Mouse (Mus musculus) spleen, postnatal 10 days (tissue): ENCODE data around the gene Adcy3.

Experiments used
- DNase-seq, 2 experiments: peaks; one replicate each; pipeline ENCODE4 v3.0.0; 2021 to 2022; ENCODE audit warnings: low spot score in 2 of 2

Gene Adcy3

DNA sequence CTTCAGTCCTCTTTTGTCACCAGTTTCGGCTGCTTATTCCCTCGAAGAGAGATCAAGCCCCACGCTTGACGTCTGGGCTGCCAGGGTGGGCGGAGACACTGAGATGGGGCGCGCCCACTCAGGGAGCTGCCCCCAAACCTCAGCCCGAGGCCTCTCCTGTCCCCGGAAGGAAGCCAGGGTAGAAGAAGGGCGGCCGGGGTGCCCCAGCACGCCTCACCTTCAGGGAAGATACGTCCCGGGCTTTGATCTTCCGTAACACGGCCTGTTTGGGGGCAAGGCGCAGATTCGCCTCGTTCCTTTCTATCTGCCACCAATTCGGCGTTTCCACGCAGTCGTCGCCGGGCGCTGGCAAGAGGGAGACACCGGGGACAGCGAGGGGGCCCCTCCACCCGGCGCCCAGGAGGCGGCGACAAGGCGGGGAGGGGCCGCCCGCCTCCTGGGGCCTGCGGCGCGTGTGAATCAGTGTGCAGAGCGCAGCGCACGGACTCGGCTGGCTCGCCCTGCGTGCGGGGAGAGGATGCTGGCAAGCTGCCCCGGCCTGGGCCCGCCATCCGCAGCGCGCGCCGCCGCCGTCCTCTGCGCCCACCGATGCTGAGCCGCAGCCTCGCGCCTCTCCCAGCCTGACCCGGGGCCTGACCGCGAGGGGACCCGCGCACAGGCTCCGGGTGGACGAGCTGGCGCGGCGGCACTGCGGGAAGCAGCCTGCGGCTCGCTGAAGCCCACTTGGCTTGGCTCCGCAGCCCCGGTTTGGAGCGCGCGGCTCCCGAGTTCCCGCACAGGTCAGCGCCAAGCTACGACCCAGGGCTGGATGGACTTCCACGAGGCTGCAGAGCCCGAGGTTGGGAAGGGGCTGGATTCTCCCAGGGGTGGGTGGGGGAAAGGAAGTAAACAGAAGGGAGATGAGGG lies at the start of gene Adcy3:
TSS of gene Adcy3 (plus strand) at position 163 of the 906 bp plus-strand sequence.
- DNase-seq: peak; percentile 28 to 59

DNA sequence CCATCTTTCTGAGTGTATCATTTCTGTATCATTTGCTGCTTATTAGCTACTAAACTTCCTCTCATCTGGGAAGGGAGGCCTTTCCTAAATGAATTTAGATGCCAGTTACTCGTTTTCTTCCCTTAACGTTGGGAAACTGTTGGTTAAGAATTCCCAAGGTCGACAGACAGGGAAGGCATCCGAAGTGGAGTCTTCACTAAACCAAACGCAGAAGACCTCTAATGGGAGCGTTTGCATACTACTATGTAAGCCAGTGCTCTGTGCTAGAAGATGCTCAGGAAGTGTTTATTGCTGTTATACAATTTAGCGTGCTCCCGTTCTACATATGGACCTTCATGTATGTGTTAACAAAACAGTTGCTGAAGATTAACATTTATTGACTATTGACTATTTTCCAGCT lies 49.5 kb upstream of the Adcy3 start:
- no peak for DNase-seq

DNA sequence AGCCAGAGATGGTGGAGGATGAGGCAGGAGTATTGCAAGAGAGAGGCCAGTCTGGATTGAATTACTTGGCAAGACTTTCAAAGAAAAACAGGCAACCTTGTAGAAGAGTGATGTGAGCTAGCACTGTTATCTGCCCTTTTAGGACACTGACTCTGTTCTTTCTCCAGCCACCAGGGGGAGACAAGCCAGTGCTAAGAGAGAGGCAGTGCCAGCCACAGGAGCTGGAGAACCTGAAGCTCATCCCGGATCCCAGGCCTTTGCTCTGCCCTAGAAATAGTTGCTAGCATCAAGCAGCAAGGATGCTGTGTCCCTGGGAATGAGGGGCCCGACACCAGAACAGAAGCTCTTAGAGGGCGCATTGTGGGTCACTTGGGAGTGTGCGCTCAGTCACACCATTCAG lies 25.5 kb upstream of the Adcy3 start:
- peak; percentile 38 to 73 for DNase-seq

DNA sequence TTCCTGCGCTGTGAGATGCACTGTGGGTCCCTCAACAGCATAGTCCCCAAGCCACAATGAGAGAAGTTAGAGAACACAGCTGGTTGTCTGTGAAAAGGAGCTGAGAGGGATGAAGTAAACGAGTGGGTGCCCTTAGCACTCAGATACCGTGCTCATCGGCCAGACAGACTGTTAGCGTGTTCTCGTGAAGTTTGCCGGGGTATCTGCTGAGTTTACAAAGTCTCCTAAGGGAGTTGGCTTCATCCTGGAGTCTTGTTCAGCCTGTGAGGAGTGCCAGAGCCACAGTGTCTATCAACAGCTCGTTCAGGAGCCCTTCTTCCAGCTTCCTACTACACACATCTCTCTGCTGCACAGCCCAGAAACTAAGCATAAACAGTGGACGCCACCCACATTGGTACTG lies 16.8 kb upstream of the Adcy3 start:
- no peak for DNase-seq

DNA sequence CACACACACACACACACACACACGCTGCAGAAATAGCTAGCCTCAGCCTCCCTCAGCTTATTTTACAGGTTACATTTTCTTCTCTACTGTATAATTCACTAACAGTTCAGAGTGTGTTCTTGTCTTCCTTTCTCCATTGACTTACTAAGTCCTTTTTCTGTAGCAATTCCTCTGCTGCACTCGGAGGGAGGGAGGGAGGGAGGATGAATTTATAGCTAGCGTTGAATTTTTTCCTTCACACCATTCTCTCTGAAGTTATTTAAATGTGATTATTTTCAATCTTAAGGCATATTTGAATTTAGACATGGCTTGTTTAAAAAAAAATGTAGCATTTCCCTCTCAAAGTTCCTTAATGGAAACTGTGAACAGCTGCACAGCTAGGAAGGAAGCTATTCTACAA lies 15.8 kb upstream of the Adcy3 start:
- DNase-seq: no peak

DNA sequence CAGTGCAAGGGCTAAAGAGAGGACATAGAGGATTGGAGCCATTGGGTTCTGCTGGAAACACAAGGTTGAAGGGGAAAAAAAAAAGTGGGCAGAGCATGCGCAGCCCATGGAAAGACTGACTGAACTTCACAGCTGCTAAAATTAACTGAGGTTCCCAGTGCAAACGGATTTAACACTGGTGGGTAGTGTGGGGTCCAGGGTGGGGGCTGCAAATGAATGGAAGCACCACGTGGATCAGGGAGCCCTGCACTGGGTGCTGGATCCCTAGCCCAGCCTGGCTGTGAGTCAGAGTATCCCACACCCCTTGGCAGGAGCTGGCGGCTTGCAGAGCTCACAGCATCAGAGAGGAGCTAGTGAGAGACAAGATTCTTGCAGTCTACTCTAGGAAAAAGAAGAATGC lies 15.3 kb upstream of the Adcy3 start:
- no peak for DNase-seq

DNA sequence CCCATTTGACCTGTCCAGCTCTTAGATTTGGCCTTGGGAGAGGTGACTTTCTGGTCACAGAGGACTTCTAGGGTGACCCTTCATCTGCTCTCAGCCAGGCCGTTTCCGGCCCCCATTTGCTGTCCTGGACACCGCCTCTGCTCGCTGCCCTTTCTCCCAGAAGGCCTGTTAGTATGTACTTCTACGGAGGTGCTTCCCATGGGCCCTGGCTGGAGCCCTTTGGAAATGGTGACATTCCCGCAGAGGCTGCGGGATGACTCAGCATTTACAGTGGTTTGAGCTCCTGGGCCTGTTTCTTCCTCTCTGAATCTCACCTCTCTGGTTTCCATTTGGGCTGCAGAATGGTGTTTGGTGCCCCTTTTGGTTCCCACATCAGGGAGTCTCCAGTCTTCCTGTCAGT lies 5.6 kb upstream of the Adcy3 start:
- no peak for DNase-seq

DNA sequence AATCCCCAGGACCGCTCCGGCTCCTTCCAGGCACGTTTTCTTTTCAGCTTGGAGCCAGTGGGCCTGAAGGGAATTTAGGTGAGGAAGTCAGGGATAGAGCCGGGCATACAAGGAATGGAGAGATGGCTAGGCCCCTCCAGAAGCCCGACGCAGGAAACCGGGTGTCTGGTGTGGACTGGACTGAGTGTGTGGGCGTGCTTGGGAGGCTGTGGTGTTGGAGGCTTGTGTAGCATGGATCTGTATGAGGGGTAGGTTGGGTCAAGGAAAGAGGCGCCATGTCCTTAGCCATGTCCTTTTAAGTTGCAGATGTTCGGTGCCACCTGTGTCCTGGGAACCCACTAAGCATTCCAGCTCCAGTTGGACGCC lies 927 bp downstream of the Adcy3 start:
- no peak for DNase-seq

DNA sequence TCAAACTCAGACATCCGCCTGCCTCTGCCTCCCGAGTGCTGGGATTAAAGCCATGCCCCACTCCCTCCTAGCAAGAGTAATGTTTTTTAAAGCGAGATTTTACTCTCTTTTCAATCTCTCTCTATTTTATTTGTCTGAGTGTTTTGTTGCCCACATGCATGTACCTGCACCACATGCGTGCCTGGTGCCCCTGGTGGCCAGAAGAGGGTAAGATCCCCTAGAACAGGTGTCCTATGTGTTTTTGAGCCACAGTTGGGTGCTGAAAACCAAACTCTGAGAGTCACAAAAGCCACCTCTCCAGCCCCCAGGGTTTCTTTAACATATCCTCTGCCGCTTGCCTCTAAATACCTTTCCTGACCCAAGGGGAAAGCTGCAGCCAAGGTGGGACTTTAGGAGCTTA lies 10.3 kb downstream of the Adcy3 start:
- DNase-seq: no peak

DNA sequence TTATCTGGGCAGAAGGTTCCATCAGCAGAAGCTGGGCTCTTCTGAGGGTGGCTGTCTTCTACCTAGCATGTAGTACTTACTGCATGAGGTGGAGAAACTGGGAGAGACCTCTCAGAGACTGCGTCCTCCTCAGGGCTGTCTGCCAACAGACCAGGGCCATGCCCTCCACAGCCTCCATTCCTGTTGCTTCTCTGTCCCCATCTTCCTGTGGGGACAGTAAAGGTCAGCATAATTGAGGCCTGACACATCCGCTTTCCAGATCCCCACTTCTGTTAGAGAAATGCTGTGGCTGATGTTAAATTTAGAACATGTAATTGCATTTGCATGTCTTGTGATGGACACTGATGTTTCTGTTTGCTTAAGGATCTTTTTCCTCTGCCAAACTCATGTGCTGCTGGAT lies 18.0 kb downstream of the Adcy3 start:
- no peak for DNase-seq

DNA sequence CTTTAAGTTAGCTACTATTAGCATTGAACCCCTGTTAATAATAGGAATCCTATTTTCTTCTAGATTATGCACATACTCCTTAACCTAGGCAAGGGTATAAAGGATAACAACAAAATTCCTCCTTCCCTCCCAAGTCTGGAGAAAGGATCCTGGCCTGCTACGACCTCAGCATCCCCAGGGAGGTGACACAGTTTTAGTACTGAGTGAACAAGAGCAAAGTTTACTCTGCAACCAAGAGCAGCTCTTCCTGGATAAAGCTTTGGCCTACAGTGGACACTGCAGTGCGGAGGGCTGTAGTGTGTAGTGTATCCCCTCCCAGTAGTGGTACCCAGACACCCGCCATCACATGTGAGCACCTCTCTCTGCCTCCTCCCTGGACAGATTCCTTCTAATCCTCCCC lies 19.1 kb downstream of the Adcy3 start:
- no peak for DNase-seq

DNA sequence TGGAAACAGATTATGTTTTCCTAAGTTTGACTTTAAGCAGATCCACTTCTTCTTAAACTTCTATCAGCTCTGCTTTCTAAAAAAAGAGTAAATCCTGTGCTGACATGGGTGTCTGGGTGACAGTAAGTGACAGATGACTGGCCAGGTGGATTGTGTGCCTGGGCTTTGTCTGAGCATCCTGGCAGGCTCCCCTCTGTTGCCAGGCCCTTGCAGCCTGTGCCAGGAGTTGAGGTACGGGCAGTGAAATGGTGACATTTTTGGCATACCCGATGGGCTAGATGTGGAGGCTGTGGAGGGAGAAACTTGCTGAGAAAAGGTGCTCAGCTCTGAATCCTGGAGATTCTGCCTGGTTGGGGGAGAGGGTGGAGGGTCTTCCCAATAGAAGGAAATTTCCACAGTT lies 24.6 kb downstream of the Adcy3 start:
- no peak for DNase-seq

DNA sequence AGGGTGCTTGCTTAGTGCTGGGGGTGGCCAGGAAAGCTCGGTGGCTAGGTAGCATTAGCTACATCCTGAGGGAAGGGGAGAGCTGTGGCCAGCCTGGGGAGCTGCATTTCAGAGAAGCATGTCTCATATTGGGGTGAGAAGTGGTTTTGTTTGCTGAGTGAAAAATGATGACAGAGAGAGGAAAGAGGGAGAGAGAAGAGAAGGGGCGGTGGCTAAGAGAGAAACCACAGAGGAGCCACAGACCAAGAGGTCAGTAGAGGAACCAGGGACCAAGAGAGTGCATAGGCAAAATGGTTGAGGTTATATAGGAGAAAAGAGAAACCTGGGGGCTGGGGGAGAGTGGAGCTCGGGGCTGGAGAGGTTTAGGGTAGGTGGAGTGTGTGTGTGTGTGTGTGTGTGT lies 25.3 kb downstream of the Adcy3 start:
- no peak for DNase-seq

DNA sequence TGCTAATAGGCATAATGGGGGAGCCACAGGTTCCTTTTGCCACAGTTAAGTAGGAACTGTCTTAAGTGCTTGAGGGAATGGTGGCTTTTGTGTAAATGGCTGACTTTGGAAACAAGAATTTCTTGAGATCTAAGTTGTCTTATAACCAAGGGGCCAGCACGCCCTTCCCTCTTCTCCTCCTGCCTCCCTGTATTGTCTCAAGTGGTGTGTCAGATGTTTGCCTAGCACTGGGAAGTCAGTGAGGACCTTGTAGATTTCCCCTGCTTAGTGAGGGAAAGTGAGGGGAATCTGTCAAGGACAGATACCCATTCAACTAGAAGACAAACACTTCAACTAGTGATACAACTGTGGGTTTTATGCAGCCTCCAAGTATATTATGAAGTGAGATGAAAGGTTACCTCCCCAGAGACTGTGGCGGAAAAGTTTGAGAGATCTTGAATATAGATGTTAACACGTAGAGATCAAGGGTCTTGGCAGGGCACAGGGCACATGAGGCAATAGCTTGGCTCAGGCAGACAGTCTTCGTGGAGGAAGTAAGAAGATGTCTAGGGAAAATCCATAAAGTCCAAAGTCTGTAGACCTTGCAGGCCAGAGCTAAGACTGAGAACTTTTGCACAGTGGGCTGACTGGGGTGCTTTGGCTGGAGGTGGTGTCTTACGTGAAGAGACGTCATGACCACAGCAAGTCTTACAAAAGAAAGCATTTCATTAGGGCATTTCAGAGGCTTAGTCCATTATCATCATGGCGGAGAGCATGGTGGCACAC lies 26.1 kb downstream of the Adcy3 start:
- no peak for DNase-seq

DNA sequence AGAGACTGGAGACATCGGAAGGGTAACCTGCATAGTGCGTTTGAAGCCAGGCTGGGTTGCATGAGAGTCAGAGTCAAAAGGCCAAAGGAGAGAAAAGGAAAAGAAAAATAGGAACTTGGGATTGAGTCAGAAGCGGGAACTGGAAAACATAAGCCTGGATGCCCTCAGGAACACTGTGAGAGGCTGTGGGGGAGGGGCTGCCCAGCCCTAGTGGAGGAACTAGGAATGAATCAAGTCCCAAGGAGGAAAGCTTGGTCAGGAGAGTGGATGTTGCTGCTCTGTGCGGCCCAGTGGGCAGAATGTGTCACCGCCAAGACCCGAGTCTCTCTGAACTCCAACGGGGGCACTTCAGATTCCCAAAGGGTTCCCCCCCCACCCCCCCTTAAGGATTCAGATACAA lies 27.4 kb downstream of the Adcy3 start:
- no peak for DNase-seq

DNA sequence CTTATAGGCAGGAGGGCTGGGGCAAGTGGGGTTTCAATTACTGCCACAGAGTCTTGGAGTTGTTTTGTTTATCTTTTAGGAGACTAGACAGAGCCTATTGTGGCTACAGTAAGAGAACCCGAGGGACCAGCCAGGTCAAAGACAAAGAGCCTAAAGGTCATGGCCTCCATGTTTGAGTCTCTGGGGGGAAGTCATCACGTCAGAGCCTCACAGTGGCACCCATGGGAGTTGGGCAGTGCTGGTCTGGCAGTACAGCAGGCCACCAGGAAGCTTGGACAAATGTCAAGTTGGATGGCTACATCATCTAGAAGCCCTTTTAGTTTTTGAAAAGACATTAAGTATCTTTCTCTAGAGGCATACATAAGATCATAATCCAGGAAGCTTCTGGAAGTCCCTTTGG lies 30.0 kb downstream of the Adcy3 start:
- no peak for DNase-seq

DNA sequence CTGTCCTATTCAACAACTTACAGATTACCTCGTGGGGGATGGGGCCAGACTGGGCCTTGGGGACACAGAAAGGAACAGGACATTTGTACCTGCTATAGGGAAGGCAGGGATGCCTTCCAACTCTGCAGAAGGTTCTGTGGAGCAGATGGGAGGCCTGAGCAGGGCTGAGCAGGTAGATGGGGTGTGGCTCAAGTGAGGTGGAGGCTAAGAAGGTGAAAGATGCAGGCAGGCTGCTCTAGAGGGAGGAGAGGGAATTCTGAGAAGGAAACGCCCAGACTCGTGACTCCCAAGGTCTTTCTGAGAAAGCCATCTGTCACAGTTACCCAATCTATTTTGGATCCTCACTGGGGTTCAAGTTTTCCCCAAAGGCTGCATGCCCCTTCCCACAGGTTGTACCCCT lies 34.1 kb downstream of the Adcy3 start:
- DNase-seq: no peak

DNA sequence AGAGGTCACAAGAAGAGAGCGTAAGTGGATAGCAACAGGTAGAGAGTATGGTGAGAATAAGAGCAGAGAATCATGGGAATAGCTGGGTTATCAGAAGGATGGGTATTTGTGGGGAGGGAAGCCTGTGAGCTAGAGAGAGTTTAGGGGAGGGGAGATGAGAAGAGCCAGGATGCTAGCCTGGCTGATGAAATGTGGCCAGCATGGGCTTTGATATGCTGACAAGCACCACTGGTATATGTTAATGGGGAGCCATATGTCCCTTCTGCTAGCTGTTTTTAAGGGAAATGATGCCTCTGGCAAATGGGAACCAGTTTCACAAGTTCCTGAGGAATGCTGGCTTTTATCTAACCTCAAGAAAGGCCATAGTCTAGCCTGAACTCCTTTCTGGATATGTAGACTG lies 36.2 kb downstream of the Adcy3 start:
- DNase-seq: no peak

DNA sequence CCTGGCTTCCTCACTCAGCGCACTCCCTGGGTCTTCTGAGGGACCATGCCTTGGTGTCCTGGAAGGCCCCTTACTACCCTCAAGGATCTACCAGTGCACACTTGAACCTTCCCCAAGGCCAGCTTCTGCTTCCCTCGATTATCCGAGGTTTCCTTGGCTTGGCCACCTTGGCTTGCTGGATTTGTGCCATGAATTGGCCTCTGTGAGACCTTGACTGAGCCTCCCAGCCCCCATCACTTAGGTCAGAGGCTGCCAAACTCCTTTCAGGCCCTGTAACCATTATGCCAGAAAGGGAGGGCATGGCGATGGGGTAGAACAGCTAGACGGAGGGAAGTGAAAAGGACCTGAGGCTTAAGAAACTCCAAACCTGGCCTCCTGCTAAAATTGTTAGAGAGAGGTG lies 36.7 kb downstream of the Adcy3 start:
- no peak for DNase-seq

DNA sequence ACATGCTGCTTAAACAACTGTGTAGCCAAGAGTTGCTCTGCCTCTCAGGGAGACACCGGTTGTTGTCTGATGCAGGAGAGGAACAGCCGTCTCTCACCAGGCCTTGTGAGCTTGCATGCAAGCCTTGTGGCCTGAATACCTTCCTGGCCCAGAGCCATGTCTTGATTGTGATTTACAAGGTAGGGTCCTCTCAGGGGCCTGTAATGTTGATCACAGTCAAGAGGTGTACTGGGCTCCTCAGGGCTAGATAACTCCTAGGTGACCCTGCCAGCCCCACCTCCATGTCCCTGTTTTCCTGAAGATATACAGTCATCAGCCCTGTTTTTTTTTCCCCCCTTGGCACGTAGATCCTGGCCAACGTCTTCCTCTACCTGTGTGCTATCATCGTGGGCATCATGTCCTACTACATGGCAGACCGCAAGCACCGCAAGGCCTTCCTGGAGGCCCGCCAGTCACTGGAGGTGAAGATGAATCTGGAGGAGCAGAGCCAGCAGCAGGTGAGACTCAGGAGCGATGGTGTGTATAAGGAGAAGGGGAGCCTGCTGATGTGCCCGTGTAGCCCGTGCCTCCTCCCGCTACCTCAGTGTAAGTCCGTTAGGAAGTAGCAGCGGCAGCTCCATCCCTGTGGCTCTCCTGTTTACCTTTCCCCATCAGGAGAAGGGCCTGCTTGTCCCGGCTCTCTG lies 40.3 kb downstream of the Adcy3 start:
- no peak for DNase-seq

DNA sequence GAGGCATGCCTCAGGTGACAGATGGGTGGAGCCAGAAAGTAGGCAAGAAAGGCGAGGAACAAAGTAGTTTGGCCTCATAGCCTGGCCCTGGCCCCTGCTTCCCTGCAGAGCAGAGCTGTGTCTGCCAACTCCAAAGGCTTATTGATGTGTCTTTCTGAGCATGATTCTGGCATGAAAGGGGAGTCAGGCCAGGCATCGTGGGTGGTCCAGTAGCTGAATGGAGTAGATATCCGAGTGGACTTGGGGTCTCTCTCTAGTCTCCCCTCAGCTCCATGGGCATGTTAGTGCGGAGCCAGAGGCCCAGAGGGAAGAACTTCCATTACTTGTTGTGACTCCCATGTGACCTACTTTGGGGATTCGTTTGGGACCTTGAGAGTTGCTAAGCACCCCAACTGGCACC lies 45.9 kb downstream of the Adcy3 start:
- DNase-seq: no peak

DNA sequence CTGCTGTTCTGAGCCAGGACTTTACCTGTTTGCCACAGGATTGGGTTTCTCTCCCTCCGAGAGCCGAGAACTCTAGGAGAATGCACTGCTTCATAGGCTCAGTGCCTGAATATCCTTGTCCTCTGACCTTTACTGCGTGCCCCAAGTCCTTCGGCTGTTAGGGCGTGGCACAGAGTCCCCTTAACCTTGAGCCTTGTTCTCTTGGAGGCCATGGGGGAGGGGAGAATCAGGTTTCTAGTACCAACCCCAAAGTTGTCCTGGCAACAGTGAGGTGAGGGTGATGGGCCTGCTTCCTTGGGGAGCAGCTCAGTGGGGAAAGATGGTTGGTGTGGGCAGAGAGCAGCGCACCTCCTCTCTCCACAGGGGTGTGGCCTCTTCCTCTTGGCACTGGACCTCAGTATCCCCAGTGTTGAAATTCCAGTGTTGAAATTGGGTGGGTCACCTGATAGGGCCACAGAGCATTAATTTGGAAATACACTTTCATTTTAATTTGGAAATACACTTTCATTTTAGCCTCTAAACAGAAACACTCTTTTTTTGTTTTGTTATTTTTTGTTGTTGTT lies 46.8 kb downstream of the Adcy3 start:
- DNase-seq: no peak
